Mouse (Mus musculus): ENCODE measurements around the gene Wbp1l.
A peak's percentile ranks its signal among the peaks of the same experiment; 100 is the strongest.
"Not testable (repeated sequence)": the region's sequence is repeated elsewhere in the genome, so short reads cannot be mapped to it uniquely, and the experiment has no call there.

Gene Wbp1l

GRCm38 (mm10) chr19:46598720-46599252, at the start of gene Wbp1l:
Gene Wbp1l, plus strand, starts transcription at chr19:46599084.
- peak; percentile 98 for DNase-seq (ENCODE audit: low read depth)

GRCm38 (mm10) chr19:46550385-46550784, 48.5 kb upstream of the Wbp1l start:
- DNase-seq (ENCODE audit: low read depth): no peak

- no peak for DNase-seq (ENCODE audit: low read depth)
These were observed 46.4 kb upstream of the Wbp1l start for GRCm38 (mm10) chr19:46552496-46552895.

GRCm38 (mm10) chr19:46553541-46553955, 45.3 kb upstream of the Wbp1l start:
- no peak for DNase-seq (ENCODE audit: low read depth)

- DNase-seq (ENCODE audit: low read depth): no peak
These were observed 40.9 kb upstream of the Wbp1l start for GRCm38 (mm10) chr19:46558009-46558408.

GRCm38 (mm10) chr19:46558631-46559030, 40.3 kb upstream of the Wbp1l start:
- no peak for DNase-seq (ENCODE audit: low read depth)

- peak; percentile 77 for DNase-seq (ENCODE audit: low read depth)
These were observed 36.8 kb upstream of the Wbp1l start for GRCm38 (mm10) chr19:46562132-46562531.

GRCm38 (mm10) chr19:46562581-46563515, 36.0 kb upstream of the Wbp1l start:
- no peak for DNase-seq (ENCODE audit: low read depth)

- no peak for DNase-seq (ENCODE audit: low read depth)
These were observed 35.3 kb upstream of the Wbp1l start for GRCm38 (mm10) chr19:46563603-46564002.

GRCm38 (mm10) chr19:46564043-46564462, 34.8 kb upstream of the Wbp1l start:
- no peak for DNase-seq (ENCODE audit: low read depth)

- not testable (repeated sequence) for DNase-seq (ENCODE audit: low read depth)
These were observed 27.5 kb upstream of the Wbp1l start for GRCm38 (mm10) chr19:46571211-46571877.

GRCm38 (mm10) chr19:46571878-46572244, 27.0 kb upstream of the Wbp1l start:
- DNase-seq (ENCODE audit: low read depth): no peak

GRCm38 (mm10) chr19:46572548-46572947, 26.3 kb upstream of the Wbp1l start:
- no peak for DNase-seq (ENCODE audit: low read depth)

GRCm38 (mm10) chr19:46572951-46573937, 25.6 kb upstream of the Wbp1l start, which contains the start of the genes Arl3 and Sfxn2:
Gene Arl3, minus strand, starts transcription at chr19:46573198.
Gene Sfxn2, plus strand, starts transcription at chr19:46573365.
- peak; percentile 97 for DNase-seq (ENCODE audit: low read depth)

GRCm38 (mm10) chr19:46573990-46574389, 24.9 kb upstream of the Wbp1l start:
- DNase-seq (ENCODE audit: low read depth): no peak

- no peak for DNase-seq (ENCODE audit: low read depth)
These were observed 23.7 kb upstream of the Wbp1l start for GRCm38 (mm10) chr19:46575196-46575595.

- peak; percentile 87 for DNase-seq (ENCODE audit: low read depth)
These were observed 10.9 kb upstream of the Wbp1l start for GRCm38 (mm10) chr19:46587823-46588508.

GRCm38 (mm10) chr19:46591575-46591974, 7.3 kb upstream of the Wbp1l start:
- DNase-seq (ENCODE audit: low read depth): no peak

GRCm38 (mm10) chr19:46592751-46593439, 6.0 kb upstream of the Wbp1l start:
- DNase-seq (ENCODE audit: low read depth): no peak

- DNase-seq (ENCODE audit: low read depth): no peak
These were observed 697 bp upstream of the Wbp1l start for GRCm38 (mm10) chr19:46598187-46598586.
